Mouse (Mus musculus): Measurements from ENCODE around the gene Vmn2r66.

The Vmn2r66 gene

DNA sequence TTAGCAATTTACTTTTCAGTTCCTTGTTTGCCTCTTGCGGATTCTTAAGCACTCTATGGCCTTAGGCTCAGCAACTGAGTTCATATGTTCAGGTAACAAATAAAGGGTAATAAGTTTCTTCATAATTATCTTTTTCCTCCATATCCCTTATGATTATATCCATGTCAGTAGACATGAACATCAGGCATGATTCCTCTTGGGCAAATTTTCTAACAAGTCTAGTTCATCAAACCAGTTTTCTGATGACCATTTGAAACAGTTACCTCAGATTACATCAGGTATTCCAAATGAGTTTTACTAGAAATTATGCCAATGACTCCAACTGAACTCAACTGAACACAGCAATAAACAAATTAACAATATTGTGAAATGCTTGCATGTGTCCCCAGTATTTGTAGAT, at the start of gene Vmn2r66:
Gene Vmn2r66 (minus strand): TSS at position 101 of the 400 bp plus-strand sequence.
- DNase-seq (ENCODE audit: low spot score in 2 of 2), result no peak

- DNase-seq (ENCODE audit: low spot score in 2 of 2), result no peak
These were observed 15.4 kb downstream of the Vmn2r66 start for GRCm38 (mm10) chr7:84996694-84997093.

GRCm38 (mm10) chr7:84964015-84964414, 48.1 kb downstream of the Vmn2r66 start, which contains the start of gene Vmn2r65:
Gene Vmn2r65, minus strand, starts transcription at chr7:84964115.
- no peak for DNase-seq (ENCODE audit: low spot score in 2 of 2)
